Mouse (Mus musculus): Measurements from ENCODE around the gene Unkl. TPM values are rescaled to one million over a fixed set of nuclear protein-coding genes. Genes with fewer than 3 reads are reported as not detected.

Gene Unkl
- polyA plus RNA-seq, 1 experiment, result 60.5 TPM

DNA sequence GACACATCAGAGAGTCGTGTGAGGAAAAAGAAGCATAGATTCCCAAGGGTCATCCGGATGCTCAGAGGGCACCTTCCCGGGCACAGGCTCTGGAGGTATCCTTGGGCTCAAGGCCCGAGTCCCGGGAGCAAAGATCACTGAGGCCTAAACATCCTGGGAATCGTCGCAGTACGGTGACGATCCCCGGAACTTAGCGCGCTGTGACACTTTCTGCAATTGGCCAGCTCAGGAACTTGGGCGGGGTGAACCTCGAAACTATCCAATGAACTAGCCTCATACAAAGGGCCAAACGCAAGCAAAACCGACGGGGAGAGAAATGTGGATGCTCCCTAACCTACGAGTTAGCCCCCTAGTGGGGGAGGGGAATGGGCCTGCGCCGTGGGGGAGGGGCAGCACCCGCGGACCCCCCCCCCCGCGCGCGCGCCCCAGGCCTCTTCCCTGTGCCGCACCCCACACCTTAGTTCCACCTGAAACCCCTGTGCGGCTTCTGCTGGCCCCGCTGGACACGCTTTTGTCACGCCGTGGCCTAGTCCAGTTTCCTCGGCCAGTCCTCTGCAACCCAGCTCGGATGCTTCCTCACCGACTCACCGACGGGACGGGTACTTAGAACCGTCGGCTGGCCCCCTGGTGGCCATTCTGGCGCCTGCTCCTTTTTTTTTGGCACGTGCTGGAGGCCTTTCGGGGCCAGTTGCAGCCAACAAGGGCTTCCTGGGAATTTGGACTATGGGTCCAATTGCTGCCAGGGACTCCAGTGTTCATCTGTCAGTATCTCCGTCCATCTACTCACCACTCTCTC, 85.7 kb downstream of the Unkl start:
- no peak for TF ChIP-seq GATA1 (IDR thresholded peaks at IDR 0.05; ENCODE audit: low read length)

- no peak for TF ChIP-seq GATA1 (IDR thresholded peaks at IDR 0.05; ENCODE audit: low read length)
These were observed 86.6 kb downstream of the Unkl start, which contains the start of gene Ube2i for GRCm38 (mm10) chr17:25274571-25275346. TSS of gene Ube2i (minus strand) at chr17:25274622.

DNA sequence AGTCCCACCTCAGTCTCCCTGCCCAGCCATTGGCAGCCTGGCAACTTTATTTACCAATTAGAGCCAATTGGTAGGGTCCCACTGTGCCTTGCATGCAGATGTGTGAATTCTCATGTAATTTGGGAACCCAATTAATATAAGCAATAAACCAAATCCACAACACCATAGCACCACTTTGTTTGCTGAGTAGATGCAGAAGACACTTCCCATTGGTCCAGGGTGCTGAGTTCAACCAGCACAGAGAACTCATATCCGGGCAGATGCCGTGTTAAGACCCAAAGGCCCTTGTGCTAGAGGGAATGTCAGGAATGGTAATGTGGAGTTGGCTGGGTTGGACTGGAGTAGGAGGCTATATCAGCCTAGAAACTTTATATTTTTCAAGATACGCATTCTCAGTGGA, 87.6 kb downstream of the Unkl start:
- no peak for TF ChIP-seq GATA1 (IDR thresholded peaks at IDR 0.05; ENCODE audit: low read length)

GRCm38 (mm10) chr17:25282133-25282532, 93.9 kb downstream of the Unkl start:
- TF ChIP-seq GATA1 (IDR thresholded peaks at IDR 0.05; ENCODE audit: low read length), result peak; percentile 20

Other genes with a start within 250 kb of the Unkl start
- 25.6 and 35.6 TPM in 2 replicates for gene Jpt2, start 227.7 kb upstream of the Unkl start, polyA plus RNA-seq (2012)
- gene Cramp1l, start 172.6 kb upstream of the Unkl start, polyA plus RNA-seq (2012), result 14.0 and 14.3 TPM in 2 replicates
- 10.6 and 15.1 TPM in 2 replicates for gene Ift140, start 172.3 kb upstream of the Unkl start, polyA plus RNA-seq (2012)
- gene Tmem204, start 104.8 kb upstream of the Unkl start, polyA plus RNA-seq (2012), result not detected in 2 replicates
- gene Telo2, start 72.4 kb upstream of the Unkl start, polyA plus RNA-seq (2012), result 37.9 and 40.8 TPM in 2 replicates
- gene Ptx4, start 67.6 kb upstream of the Unkl start, polyA plus RNA-seq (2012), result not detected in 2 replicates
- 15.9 and 18.5 TPM in 2 replicates for gene Clcn7, start 55.0 kb upstream of the Unkl start, polyA plus RNA-seq (2012)
- gene Ccdc154, start 25.9 kb upstream of the Unkl start, polyA plus RNA-seq (2012), result not detected in 2 replicates
- 0.06 TPM in 1 of 2 replicates, not detected in the other for gene Gm38655, start 12.9 kb upstream of the Unkl start, polyA plus RNA-seq (2012)
- gene BC003965, start 3.8 kb upstream of the Unkl start, polyA plus RNA-seq (2012), result 39.1 and 54.8 TPM in 2 replicates
- gene Gnptg, start 51.7 kb downstream of the Unkl start, polyA plus RNA-seq (2012), result 6.4 and 14.9 TPM in 2 replicates
- gene Tsr3, start 51.8 kb downstream of the Unkl start, polyA plus RNA-seq (2012), result 25.1 and 27.6 TPM in 2 replicates
- 0.09 TPM in 1 of 2 replicates, not detected in the other for gene Baiap3, start 68.0 kb downstream of the Unkl start, polyA plus RNA-seq (2012)
- 421 and 607 TPM in 2 replicates for gene Ube2i, start 86.2 kb downstream of the Unkl start, polyA plus RNA-seq (2012)
- not detected in 2 replicates for gene Prss34, start 110.0 kb downstream of the Unkl start, polyA plus RNA-seq (2012)
- gene Prss28, start 120.2 kb downstream of the Unkl start, polyA plus RNA-seq (2012), result not detected in 2 replicates
- not detected in 2 replicates for gene Prss29, start 130.3 kb downstream of the Unkl start, polyA plus RNA-seq (2012)
- gene Tpsab1, start 157.2 kb downstream of the Unkl start, polyA plus RNA-seq (2012), result not detected in 2 replicates
- gene Tpsb2, start 177.9 kb downstream of the Unkl start, polyA plus RNA-seq (2012), result not detected in 2 replicates
- gene Tpsg1, start 180.9 kb downstream of the Unkl start, polyA plus RNA-seq (2012), result not detected in 2 replicates
- gene Cacna1h, start 245.4 kb downstream of the Unkl start, polyA plus RNA-seq (2012), result not detected in 2 replicates

All from G1E-ER4 (cell line).